Mouse (Mus musculus): ENCODE results near the gene Grm7.

Gene Grm7

GRCm38 (mm10) chr6:111584851-111585250, 939.5 kb downstream of the Grm7 start:
- DNase-seq: no peak

DNA sequence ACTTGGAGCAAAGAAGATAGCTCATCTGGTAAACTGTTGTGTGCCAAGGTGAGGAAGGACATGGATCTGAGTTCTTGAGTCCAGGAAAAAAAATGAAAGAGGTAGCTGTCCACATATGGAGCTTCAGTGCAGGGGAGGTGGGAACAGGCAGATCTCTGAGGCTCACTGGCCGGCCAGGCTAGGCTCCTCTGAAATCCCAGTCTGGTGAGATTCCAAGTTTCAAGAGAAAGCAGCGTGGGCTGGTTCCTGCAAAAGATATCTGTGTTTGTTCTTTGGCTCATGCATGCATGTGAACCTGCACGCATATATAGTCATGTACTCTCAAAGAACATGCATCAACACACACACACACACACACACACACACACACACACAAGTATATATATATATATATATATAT, 942.2 kb downstream of the Grm7 start:
- no peak for DNase-seq

DNA sequence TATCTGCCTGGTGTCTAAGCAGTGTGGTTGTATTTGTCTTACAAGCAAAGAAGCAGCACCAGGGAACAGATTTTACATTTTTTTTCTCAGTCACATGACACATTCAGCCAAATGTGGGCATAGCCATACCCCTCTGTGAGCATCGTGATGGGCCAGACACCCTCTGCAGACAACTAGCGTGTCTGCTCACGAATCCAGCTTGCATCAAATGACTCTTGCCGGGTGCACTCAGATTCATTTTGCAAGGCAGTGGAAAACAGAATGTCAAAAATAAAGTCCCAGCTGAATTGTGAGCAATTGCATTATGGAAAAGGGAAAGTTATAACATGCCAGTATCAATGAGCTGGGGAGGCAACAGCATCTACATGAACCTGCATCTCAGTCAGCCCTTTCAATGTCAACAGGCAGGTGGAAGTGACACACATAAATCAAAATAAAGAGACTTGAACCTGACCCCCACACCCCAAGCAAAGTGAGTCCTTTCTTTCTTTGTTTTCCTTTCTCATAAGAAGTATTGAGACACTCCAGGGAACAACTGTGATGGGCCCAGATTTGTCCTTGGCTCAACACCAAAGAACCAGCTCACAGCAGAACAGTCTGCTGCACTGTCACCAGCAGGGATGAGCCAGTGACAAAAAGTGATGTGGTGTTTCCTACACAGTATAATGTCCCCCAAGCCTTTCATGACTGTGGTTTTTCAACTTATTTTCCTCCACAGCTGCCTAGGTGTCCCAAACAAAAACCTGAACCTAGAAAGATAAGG, 956.7 kb downstream of the Grm7 start:
- DNase-seq: peak; percentile 7 to 8

- no peak for DNase-seq
Measured at GRCm38 (mm10) chr6:111610396-111610795, 965.0 kb downstream of the Grm7 start.

DNA sequence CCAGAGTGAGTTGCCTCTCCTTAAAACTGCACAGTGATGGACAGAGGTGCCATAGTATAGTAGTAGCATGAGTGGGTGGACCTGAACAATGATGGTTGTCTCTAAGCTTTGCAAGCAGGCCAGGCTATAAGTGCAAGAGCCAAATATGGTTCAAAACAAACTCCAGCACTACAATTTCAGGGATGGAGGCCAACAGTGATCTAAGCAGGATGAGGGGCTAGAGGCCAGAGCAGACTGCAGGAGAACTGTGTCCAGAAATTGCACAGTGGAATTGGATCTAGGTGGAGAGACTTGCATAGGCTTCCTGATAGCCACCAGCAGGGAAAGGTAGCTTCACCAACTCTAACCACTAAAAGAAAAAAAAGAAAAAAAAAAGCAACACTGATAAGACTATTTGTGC, 968.5 kb downstream of the Grm7 start:
- DNase-seq: no peak

All from cerebellum, postnatal 14 days (tissue).